Mouse (Mus musculus) midbrain, embryonic 12.5 days (tissue): ENCODE measurements at regions not wholly inside any gene's neighbourhood (a gene's known extent, or its start where the extent isn't known, plus 50 kb on each side); places are given as distances from the start of the nearest gene placed in this dataset.
A peak's percentile ranks its signal among the peaks of the same experiment; 100 is the strongest.

Experiments used
- ATAC-seq: fragments of 200-750 bp; cut with Nextera tagmentation; 2 replicates; pipeline ENCODE4 v1.8.0; 2017; ENCODE audit warnings: low read depth, moderate TSS enrichment, moderate library complexity; ENCODE audit not compliant: low FRiP score
- H3K27ac ChIP-seq: fragments of 300-500 bp; sonication (generic); replicated peaks from 2 replicates; pipeline ENCODE4 v1.5.1; 2016; ENCODE audit warnings: mild to moderate bottlenecking
- H3K27me3 ChIP-seq: fragments of 300-500 bp; sonication (generic); 2 replicates; pipeline ENCODE4 v1.6.1; 2016; ENCODE audit warnings: mild to moderate bottlenecking
- H3K36me3 ChIP-seq: fragments of 300-500 bp; sonication (generic); 2 replicates; pipeline ENCODE4 v1.6.1; 2016
- H3K4me1 ChIP-seq: fragments of 300-500 bp; sonication (generic); 2 replicates; pipeline ENCODE4 v1.6.1; 2016
- H3K4me2 ChIP-seq: fragments of 300-500 bp; sonication (generic); replicated peaks from 2 replicates; pipeline ENCODE4 v1.6.1; 2016; ENCODE audit warnings: mild to moderate bottlenecking, moderate library complexity
- H3K4me3 ChIP-seq: fragments of 300-500 bp; sonication (generic); 2 replicates; pipeline ENCODE4 v1.5.1; 2016; ENCODE audit warnings: mild to moderate bottlenecking
- H3K9ac ChIP-seq: fragments of 300-500 bp; sonication (generic); replicated peaks from 2 replicates; pipeline ENCODE4 v1.6.1; 2016; ENCODE audit warnings: mild to moderate bottlenecking, moderate library complexity
- H3K9me3 ChIP-seq: fragments of 300-500 bp; sonication (generic); 2 replicates; pipeline ENCODE4 v1.6.1; 2016; ENCODE audit warnings: mild to moderate bottlenecking
- WGBS: fragments of 180-500 bp; shearing (Covaris S2); methylation state at CpG from one replicate; pipeline ENCODE4 v1.1.7; 2016; 5-methylcytosine and 5-hydroxymethylcytosine counted together

DNA sequence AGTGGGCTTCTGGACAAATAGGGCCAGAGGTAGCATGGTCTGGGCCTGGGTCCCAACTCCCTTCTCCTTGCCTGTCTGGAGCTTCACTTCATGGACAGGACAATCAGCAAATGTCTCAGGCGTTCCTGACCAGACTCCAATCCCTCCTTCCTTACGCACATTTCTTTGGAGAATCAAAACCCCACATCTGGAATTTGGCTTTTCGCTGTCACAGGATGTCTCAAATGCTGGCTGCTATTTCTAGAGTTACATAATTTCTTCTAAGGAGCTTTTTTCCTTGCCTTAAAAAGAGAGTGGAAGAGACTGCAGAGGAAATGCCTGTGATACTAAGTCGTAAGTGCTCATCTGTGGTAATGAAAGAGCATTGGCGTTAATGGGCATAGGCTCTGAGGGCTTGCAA, 328.1 kb upstream of the Nfe2l3 start:
- WGBS, result 88% methylated on average over 5 of the region's 5 CpGs
- H3K4me3 ChIP-seq, result no peak overlapping the region
- H3K4me2 ChIP-seq, result no peak overlapping the region
- no peak for ATAC-seq
- H3K27ac ChIP-seq, result no peak overlapping the region
- H3K9ac ChIP-seq, result no peak overlapping the region
- no peaks in the 10 kb centered on the region for H3K36me3 ChIP-seq
- H3K27me3 ChIP-seq, result no peaks in the 10 kb centered on the region
- H3K9me3 ChIP-seq, result no peaks in the 10 kb centered on the region
- H3K4me1 ChIP-seq, result no peaks in the 10 kb centered on the region

DNA sequence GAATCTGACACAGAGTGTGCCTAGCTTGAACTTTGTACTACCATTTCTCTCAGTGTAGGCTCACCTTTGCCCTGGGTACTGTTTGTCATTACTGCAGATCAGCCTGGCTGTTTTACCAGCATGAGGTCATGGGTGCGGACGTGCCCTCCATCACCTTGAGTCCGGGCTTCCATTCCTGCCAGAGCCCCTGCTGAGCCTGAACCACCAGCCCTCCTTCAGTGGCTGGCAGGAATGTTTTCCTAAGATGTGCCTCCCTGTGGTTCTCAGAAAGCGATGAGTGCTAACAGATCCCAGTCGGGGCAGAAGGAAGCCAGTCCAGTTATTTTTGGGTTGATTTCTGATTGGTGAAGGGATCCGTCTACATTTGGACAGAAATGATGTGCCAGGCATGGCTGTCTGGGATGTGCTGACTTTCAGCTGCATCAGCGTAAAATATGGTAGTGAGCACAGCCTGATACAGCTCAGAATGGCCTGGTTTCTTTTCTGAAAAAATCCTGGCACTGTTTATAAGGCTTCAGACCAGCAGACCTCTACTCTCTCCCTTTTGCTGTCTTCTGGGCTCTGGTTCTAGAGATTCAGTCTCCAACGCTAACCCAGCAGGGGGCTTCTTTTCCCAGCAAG, 324.0 kb upstream of the Nfe2l3 start:
- WGBS, result 46% methylated on average over 8 of the region's 8 CpGs
- no peaks in the 10 kb centered on the region for H3K27me3 ChIP-seq
- no peak overlapping the region for H3K4me3 ChIP-seq
- 0 out of 2 replicates have a peak overlapping the region, but pooled peaks have one; percentile 35 for H3K27ac ChIP-seq
- H3K36me3 ChIP-seq, result no peaks in the 10 kb centered on the region
- no peak overlapping the region for H3K9ac ChIP-seq
- no peak overlapping the region for H3K4me2 ChIP-seq
- H3K4me1 ChIP-seq, result no peaks in the 10 kb centered on the region
- no peaks in the 10 kb centered on the region for H3K9me3 ChIP-seq
- ATAC-seq, result no peak

DNA sequence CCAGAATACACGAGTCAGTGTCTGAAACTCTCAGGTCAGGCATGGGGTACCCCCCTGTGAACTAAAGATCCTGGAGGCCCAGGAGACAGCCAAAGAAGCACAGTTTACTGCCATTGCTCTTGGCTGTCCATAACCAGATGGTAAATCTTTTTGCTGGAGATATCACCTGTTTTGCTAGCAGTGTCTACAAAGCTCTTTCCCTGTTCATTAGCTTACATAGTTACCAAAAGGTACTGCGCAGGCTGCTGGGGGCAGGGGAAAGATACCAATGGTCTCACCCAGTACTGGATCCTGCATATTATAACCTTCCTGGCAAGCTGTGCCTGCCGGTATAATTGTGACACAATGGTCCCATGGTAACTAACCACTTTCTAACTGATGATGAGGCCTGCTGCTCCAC, 321.9 kb upstream of the Nfe2l3 start:
- 88% methylated on average over 3 of the region's 3 CpGs for WGBS
- H3K27me3 ChIP-seq, result no peaks in the 10 kb centered on the region

DNA sequence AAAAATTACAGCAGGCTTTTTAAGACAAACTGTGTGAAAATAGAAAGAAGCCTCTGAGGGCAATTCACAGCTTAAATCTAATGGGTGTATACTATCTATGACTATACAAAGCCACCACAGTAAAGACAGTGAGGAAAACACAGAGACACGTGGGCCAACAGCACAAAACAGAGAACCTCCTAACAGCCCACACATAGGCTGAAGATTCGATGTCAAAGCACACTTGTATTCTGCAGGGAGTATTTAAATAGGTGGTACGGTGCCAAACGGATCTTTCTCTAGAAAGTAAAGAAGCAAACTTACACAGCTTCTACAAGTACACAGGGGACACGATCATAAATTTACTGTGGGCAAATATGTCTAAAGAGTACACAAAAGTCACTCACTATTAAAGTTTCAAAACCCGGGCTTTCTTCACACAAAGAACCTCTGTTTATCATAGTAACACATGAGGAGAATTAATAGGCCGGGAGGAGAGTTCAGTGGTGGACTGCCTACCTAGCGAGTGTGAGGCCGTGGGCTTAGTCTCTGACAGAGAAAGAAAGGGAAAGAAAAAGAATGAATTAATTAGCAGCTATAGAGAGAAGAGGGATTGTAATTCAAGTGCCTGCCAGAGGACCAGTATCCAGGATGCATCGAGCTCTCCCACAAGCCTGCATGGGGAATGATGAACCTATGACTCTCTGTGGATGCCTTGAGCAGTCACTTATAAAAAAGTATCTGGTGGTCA, 317.7 kb upstream of the Nfe2l3 start:
- peak; percentile 71 for ATAC-seq
- H3K4me1 ChIP-seq, result peaks cover 8% of the 10 kb centered on the region; the same call in 1 of the 2 replicates
- H3K36me3 ChIP-seq, result no peaks in the 10 kb centered on the region
- no peaks in the 10 kb centered on the region for H3K27me3 ChIP-seq
- H3K4me2 ChIP-seq, result no peak overlapping the region
- H3K9me3 ChIP-seq, result no peaks in the 10 kb centered on the region
- H3K4me3 ChIP-seq, result no peak overlapping the region
- no peak overlapping the region for H3K27ac ChIP-seq
- no peak overlapping the region for H3K9ac ChIP-seq
- 51% methylated on average over 10 of the region's 10 CpGs for WGBS

More for the DNA sequence above, 321.9 kb upstream of the Nfe2l3 start:
- Histone ChIP-seq H3K4me3 (no peak overlapping the region), H3K36me3 (no peaks in the 10 kb centered on the region), H3K4me2 (no peak overlapping the region), H3K9ac (no peak overlapping the region), H3K27ac (no peak overlapping the region), H3K9me3 (no peaks in the 10 kb centered on the region), H3K4me1 (peaks cover 8% of the 10 kb centered on the region; the same call in 1 of the 2 replicates)
- ATAC-seq, result no peak

DNA sequence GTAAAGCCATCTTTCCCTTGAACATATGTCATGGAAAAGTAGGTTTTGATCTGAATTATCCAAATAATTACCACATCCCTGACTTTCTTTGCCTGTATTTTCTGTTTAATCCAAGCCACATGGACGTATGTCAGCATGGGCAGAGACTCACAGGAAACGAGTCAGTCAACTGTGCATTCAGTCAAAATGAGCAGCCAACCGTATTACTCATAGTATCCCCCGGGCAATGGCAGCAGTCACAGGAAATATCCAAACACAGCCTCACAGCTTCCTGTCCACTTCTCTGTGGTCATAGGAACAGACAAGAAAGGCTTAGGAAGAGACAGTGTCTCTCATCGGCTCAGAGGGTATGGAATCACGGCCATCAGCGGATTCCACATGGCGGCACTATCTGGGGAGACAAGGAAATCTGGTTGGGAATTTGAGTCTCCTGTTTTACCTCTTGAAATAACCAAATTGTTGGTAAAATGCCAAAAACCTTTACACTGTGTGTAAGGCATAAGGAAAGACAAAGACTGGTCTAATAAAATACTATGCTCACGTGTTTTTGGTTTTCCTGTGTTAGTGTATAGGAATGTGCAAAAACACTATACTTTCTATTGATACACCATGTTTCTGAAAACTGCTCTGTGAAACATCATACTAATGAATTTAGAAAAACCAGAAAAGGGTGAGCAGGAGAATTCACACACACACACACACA, 313.5 kb upstream of the Nfe2l3 start:
- Histone ChIP-seq H3K9me3 (no peaks in the 10 kb centered on the region), H3K27ac (no peak overlapping the region)
- 75% methylated on average over 9 of the region's 9 CpGs for WGBS

DNA sequence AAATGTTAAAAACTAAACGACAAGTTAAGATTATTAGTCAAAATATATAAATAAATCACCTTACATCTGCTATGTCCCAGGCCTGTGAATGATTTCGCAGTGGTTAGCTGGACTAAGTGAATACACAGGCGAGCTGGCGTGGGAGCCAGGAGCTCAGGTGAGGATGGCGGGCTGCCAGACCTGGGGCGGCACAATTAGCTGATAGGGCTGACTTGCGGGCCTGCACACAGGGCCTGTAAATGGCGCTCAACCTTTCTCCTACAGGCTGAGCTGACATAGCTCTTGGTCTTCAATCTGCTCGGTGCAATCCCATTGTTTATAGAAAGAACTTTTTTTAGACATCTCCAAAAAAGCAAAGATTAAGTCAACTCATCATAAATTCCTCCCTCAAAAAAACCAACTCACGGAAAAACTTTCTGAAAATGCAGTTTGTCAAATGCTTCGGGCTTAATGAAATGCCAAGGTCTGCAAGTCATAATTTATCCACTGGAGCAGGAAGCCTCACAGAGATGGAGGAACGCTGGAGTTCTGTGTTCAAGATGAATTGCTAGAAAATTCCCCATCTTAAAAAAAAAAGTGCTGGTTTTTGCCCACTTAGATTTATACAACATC, 312.7 kb upstream of the Nfe2l3 start:
- ATAC-seq, result no peak
- H3K27ac ChIP-seq, result no peak overlapping the region
- H3K36me3 ChIP-seq, result no peaks in the 10 kb centered on the region
- no peaks in the 10 kb centered on the region for H3K9me3 ChIP-seq
- no peak overlapping the region for H3K4me3 ChIP-seq
- H3K9ac ChIP-seq, result no peak overlapping the region
- H3K4me1 ChIP-seq, result peaks cover 5% of the 10 kb centered on the region; the same call in 1 of the 2 replicates
- WGBS, result 88% methylated on average over 12 of the region's 12 CpGs
- H3K27me3 ChIP-seq, result 0 out of 2 replicates have a peak, but pooled peaks cover 5% of the 10 kb centered on the region
- H3K4me2 ChIP-seq, result no peak overlapping the region

More for the DNA sequence above, 313.5 kb upstream of the Nfe2l3 start:
- H3K9ac ChIP-seq, result no peak overlapping the region
- H3K4me3 ChIP-seq, result no peak overlapping the region
- peaks cover 8% of the 10 kb centered on the region; the same call in 1 of the 2 replicates for H3K4me1 ChIP-seq
- no peak overlapping the region for H3K4me2 ChIP-seq
- H3K27me3 ChIP-seq, result 0 out of 2 replicates have a peak, but pooled peaks cover 5% of the 10 kb centered on the region
- ATAC-seq, result no peak
- H3K36me3 ChIP-seq, result no peaks in the 10 kb centered on the region

DNA sequence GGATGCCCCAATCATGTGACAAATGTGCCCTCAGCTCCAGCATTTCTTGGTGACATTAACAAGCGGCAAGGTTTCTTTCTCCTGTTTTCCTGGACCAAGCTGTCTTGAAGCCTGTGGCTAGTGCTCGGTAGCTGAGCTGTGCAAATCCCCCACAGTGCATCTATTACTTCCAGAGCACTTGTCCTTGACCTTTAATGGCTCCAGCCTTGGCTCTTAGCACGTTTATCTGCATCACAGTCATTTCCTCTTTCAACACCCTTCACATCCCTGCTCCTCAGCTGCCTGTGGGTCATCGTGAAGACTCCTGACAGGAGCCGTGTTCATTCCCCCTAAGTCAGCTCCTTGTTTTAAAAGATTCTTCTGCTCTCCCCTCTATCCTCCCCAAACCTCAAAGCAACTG, 309.5 kb upstream of the Nfe2l3 start:
- no peak overlapping the region for H3K27ac ChIP-seq
- no peak overlapping the region for H3K9ac ChIP-seq
- 47% methylated on average over 5 of the region's 5 CpGs for WGBS
- H3K4me3 ChIP-seq, result no peak overlapping the region
- ATAC-seq, result no peak
- H3K4me2 ChIP-seq, result no peak overlapping the region
- H3K27me3 ChIP-seq, result 0 out of 2 replicates have a peak, but pooled peaks cover 5% of the 10 kb centered on the region
- H3K9me3 ChIP-seq, result no peaks in the 10 kb centered on the region
- peaks cover 2% of the 10 kb centered on the region; the same call in 1 of the 2 replicates for H3K4me1 ChIP-seq
- no peaks in the 10 kb centered on the region for H3K36me3 ChIP-seq

DNA sequence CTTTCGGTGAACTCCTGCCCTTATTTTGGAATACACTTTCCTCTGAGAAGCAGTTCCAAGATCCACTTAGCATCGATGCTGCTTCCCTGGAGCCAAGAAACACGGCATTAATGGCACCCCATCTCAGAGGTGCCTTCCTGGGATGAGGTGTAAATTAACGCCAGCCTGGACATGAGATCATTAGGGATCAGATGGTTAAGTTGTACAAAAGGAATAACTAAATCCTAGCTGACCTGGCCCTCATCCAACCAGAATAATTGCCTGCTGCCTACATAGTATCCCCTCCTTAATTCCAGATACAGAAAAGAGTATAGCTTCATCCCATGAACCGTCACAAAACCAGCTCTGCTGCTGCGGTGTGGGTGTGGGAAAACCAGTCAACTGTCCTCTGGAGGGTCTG, 304.6 kb upstream of the Nfe2l3 start:
- Histone ChIP-seq H3K4me1 (peaks cover 2% of the 10 kb centered on the region; the same call in 1 of the 2 replicates), H3K9ac (no peak overlapping the region), H3K9me3 (no peaks in the 10 kb centered on the region), H3K36me3 (no peaks in the 10 kb centered on the region), H3K4me3 (no peak overlapping the region), H3K27me3 (0 out of 2 replicates have a peak, but pooled peaks cover 2% of the 10 kb centered on the region), H3K27ac (no peak overlapping the region), H3K4me2 (no peak overlapping the region)
- ATAC-seq, result no peak
- 88% methylated on average over 6 of the region's 6 CpGs for WGBS

DNA sequence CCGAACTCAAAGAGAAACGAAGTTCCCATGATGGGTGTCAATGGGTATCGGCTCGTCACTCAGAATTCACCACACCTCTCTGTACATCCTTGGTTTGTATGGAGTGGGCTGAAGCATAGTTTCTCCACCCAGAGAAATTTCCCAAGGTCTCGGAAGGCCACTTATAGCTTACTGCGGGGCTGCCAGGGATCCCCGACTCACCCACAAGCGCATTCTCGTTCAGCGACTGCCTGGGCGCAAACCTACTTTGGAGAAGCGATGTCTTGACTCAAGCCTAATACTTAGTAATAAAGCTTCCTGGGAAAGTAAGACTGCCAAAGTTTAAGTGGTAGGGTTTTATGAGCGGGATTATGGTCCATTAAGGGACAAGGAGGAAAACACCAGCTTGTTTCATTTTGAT, 303.4 kb upstream of the Nfe2l3 start:
- H3K27me3 ChIP-seq, result no peaks in the 10 kb centered on the region
- no peak overlapping the region for H3K4me2 ChIP-seq
- H3K9me3 ChIP-seq, result no peaks in the 10 kb centered on the region
- no peaks in the 10 kb centered on the region for H3K36me3 ChIP-seq
- H3K9ac ChIP-seq, result no peak overlapping the region
- H3K4me3 ChIP-seq, result no peak overlapping the region
- peaks cover 2% of the 10 kb centered on the region; the same call in 1 of the 2 replicates for H3K4me1 ChIP-seq
- no peak overlapping the region for H3K27ac ChIP-seq
- 94% methylated on average over 13 of the region's 13 CpGs for WGBS
- ATAC-seq, result no peak

DNA sequence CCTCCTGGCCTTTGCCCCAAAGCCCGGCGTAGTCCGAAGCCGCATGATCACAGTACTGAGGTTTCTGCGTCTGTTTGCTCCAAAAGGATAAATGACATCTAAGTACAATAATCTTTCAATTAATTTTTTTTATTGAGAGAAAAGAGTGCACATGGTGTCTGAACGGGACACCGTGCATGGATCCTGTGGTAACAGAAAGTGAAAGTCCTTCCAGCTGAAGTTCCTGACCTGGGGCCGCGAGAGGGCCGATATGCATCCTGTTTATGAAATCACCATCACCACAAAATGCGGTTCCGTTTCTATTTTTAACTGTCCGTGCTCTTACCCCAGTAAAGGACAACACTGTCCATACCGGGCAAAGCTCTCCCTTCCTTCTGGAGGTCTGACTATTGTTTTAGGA, 302.9 kb upstream of the Nfe2l3 start:
- Histone ChIP-seq H3K36me3 (no peaks in the 10 kb centered on the region), H3K27ac (no peak overlapping the region), H3K4me1 (peaks cover 2% of the 10 kb centered on the region; the same call in 1 of the 2 replicates), H3K9me3 (no peaks in the 10 kb centered on the region), H3K4me2 (no peak overlapping the region), H3K4me3 (no peak overlapping the region), H3K9ac (no peak overlapping the region), H3K27me3 (no peaks in the 10 kb centered on the region)
- WGBS, result 93% methylated on average over 14 of the region's 14 CpGs
- no peak for ATAC-seq

DNA sequence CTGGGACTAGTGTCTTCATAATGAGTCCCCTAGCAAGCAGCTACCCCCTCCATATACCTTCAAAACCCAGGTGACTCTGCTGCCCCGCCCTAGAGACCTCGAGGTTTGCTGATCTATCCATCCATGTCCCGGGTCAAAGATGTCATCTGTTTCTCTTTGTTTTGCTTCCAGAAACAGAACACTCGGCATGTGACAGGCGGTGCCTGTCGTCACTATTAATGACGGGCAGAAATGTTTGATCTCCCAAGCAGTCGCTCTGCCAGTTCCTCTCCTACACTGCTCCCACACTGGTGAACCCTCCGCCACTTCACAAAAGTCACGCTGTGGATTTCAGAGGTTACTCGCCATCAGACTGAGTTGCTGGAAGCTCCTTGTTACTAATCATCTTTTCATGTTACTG, 287.7 kb upstream of the Nfe2l3 start:
- H3K36me3 ChIP-seq, result no peaks in the 10 kb centered on the region
- no peak overlapping the region for H3K4me2 ChIP-seq
- H3K27me3 ChIP-seq, result no peaks in the 10 kb centered on the region
- H3K9ac ChIP-seq, result no peak overlapping the region
- no peak for ATAC-seq
- H3K27ac ChIP-seq, result no peak overlapping the region
- 81% methylated on average over 11 of the region's 11 CpGs for WGBS
- no peak overlapping the region for H3K4me3 ChIP-seq
- no peaks in the 10 kb centered on the region for H3K4me1 ChIP-seq
- no peaks in the 10 kb centered on the region for H3K9me3 ChIP-seq

DNA sequence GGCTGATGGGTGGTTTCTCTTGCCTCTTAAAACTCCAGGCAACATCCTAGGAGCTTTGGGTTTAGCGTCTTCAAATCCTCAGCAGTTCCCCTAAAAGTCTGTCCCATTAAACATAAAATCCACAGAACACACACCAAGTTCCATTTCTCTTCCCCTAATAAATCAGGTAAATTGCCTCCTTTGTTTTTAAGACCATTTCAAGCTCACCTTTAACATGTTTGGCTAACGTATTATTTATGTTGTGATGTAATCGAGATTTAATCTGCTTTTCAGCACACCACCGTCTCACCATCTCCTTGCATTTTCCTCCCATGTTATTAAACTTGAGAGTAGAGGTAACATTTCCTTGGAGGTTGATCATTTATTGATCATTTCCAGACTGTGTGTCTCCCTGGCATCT, 286.6 kb upstream of the Nfe2l3 start:
- no peaks in the 10 kb centered on the region for H3K9me3 ChIP-seq
- no peak overlapping the region for H3K4me3 ChIP-seq
- no peak for ATAC-seq
- H3K9ac ChIP-seq, result no peak overlapping the region
- H3K36me3 ChIP-seq, result no peaks in the 10 kb centered on the region
- 85% methylated on average over 4 of the region's 4 CpGs for WGBS
- no peak overlapping the region for H3K4me2 ChIP-seq
- H3K4me1 ChIP-seq, result peaks cover 3% of the 10 kb centered on the region; the same call in 1 of the 2 replicates
- no peak overlapping the region for H3K27ac ChIP-seq
- H3K27me3 ChIP-seq, result no peaks in the 10 kb centered on the region
